Mouse (Mus musculus) monocyte, adult 2 months (primary cell): ENCODE results near the gene Vsx1.
A peak's percentile ranks its signal among the peaks of the same experiment; 100 is the strongest.

Source experiments
- DNase-seq, 2 experiments: peaks; one replicate each; pipeline ENCODE4 v3.0.0; 2022; ENCODE audit warnings: low spot score in 2 of 2, low read depth in 1 of 2

Vsx1 gene

GRCm38 (mm10) chr2:150647681-150648299 is 41.4 kb downstream of the Vsx1 start:
- no peak for DNase-seq

- no peak for DNase-seq
Observed at GRCm38 (mm10) chr2:150646411-150647121, 42.6 kb downstream of the Vsx1 start.

- DNase-seq, result peak in 1 of 2 experiments; percentile 22
Observed at GRCm38 (mm10) chr2:150645225-150645624, 43.9 kb downstream of the Vsx1 start.

GRCm38 (mm10) chr2:150643726-150644415 is 45.3 kb downstream of the Vsx1 start:
- no peak for DNase-seq

GRCm38 (mm10) chr2:150643166-150643565 is 46.0 kb downstream of the Vsx1 start:
- DNase-seq, result no peak

GRCm38 (mm10) chr2:150638370-150638733 is 50.8 kb downstream of the Vsx1 start:
- DNase-seq, result no peak

GRCm38 (mm10) chr2:150637702-150638369 is 51.3 kb downstream of the Vsx1 start:
- DNase-seq, result no peak

GRCm38 (mm10) chr2:150635877-150636446 is 53.2 kb downstream of the Vsx1 start:
- no peak for DNase-seq
